Mouse (Mus musculus) heart, embryonic 15.5 days (tissue): ENCODE measurements around the gene Fam13a. TPM values are rescaled to one million over a fixed set of nuclear protein-coding genes. Genes with fewer than 3 reads are reported as not detected.

Experiments
- ATAC-seq: fragments of 200-750 bp; cut with Nextera tagmentation; replicated peaks from 2 replicates; pipeline ENCODE4 v1.8.0; 2017; ENCODE audit warnings: low read depth, moderate TSS enrichment; ENCODE audit not compliant: insufficient number of reproducible peaks, insufficient read depth, low FRiP score
- H3K27ac ChIP-seq: fragments of 300-500 bp; sonication (generic); 2 replicates; pipeline ENCODE4 v1.5.1; 2015; ENCODE audit warnings: mild to moderate bottlenecking, inconsistent platforms
- H3K27me3 ChIP-seq: fragments of 300-500 bp; sonication (generic); 2 replicates; pipeline ENCODE4 v1.6.1; 2015; ENCODE audit warnings: inconsistent platforms
- H3K36me3 ChIP-seq: fragments of 300-500 bp; sonication (generic); 2 replicates; pipeline ENCODE4 v1.6.1; 2015; ENCODE audit warnings: mild to moderate bottlenecking, inconsistent platforms
- H3K4me1 ChIP-seq: fragments of 300-500 bp; sonication (generic); replicated peaks from 2 replicates; pipeline ENCODE4 v1.6.1; 2015; ENCODE audit warnings: inconsistent platforms
- H3K4me2 ChIP-seq: fragments of 300-500 bp; sonication (generic); 2 replicates; pipeline ENCODE4 v1.6.1; 2015; ENCODE audit warnings: inconsistent platforms, mild to moderate bottlenecking, moderate library complexity
- H3K4me3 ChIP-seq: fragments of 300-500 bp; sonication (generic); 2 replicates; pipeline ENCODE4 v1.5.1; 2015; ENCODE audit warnings: mild to moderate bottlenecking, inconsistent platforms
- H3K9ac ChIP-seq: fragments of 300-500 bp; sonication (generic); 2 replicates; pipeline ENCODE4 v1.6.1; 2015; ENCODE audit warnings: mild to moderate bottlenecking, inconsistent platforms
- H3K9me3 ChIP-seq: fragments of 300-500 bp; sonication (generic); replicated peaks from 2 replicates; pipeline ENCODE4 v1.6.1; 2016; ENCODE audit warnings: inconsistent platforms
- WGBS: fragments of 180-500 bp; shearing (Covaris S2); methylation state at CpG from one replicate; pipeline ENCODE4 v1.1.7; 2015; ENCODE audit warnings: mixed read lengths; 5-methylcytosine and 5-hydroxymethylcytosine counted together
- polyA plus RNA-seq: library from polyadenylated mRNA; unstranded; fragments of >200 nt; fragmentation: Nextera tagmentation; extraction: Ambion mirVana; gene quantifications from 2 replicates; pipeline ENCODE4 v1.2.1, GENCODE M21; 2015

The Fam13a gene
- polyA plus RNA-seq, 1 experiment from 2014 or later, result 9.3 TPM

DNA sequence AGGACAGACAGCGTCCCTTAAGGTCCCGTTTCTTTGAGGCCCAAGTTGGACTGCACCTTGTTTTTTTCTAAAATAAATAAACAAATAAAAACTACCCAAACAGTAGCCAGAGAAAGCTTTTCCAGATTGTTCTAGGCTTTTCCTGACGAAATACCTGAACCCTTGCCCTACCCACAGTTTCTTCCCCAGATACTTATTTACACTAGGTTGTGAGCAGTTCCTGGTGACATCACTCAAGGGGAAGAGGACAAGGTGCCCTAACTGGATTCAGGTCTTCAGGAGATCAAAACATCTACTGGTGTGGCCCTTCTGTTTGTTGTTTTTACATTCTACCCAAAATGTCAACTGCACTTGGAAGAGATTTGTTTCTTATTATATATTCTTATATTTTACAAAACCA is 457 bp upstream of the Fam13a start:
- 10% methylated on average over 3 of the region's 3 CpGs for WGBS
- no peak overlapping the region for H3K9ac ChIP-seq

GRCm38 (mm10) chr6:59023455-59024163 is 740 bp downstream of the Fam13a start:
- Histone ChIP-seq H3K36me3 (no peaks in the 10 kb centered on the region), H3K4me3 (peak overlapping the region; percentile 78), H3K9ac (peak overlapping the region; percentile 63), H3K27me3 (no peaks in the 10 kb centered on the region), H3K9me3 (no peaks in the 10 kb centered on the region), H3K27ac (peak overlapping the region; percentile 92), H3K4me1 (peaks cover 7% of the 10 kb centered on the region), H3K4me2 (peak overlapping the region; percentile 70)
- no peak for ATAC-seq
- 39% methylated on average over 6 of the region's 6 CpGs for WGBS

More for the DNA sequence above, 457 bp upstream of the Fam13a start:
- peak overlapping the region; percentile 70 for H3K4me2 ChIP-seq
- peak overlapping the region; percentile 78 for H3K4me3 ChIP-seq
- no peak for ATAC-seq
- H3K27me3 ChIP-seq, result no peaks in the 10 kb centered on the region
- H3K27ac ChIP-seq, result peak overlapping the region; percentile 92
- peaks cover 7% of the 10 kb centered on the region for H3K4me1 ChIP-seq
- H3K36me3 ChIP-seq, result no peaks in the 10 kb centered on the region
- H3K9me3 ChIP-seq, result no peaks in the 10 kb centered on the region

GRCm38 (mm10) chr6:59022621-59023020 is 1.7 kb downstream of the Fam13a start:
- Histone ChIP-seq H3K4me2 (peak overlapping the region; percentile 70), H3K9me3 (no peaks in the 10 kb centered on the region), H3K36me3 (no peaks in the 10 kb centered on the region), H3K4me3 (no peak overlapping the region), H3K4me1 (peaks cover 7% of the 10 kb centered on the region), H3K27ac (no peak overlapping the region), H3K9ac (no peak overlapping the region), H3K27me3 (no peaks in the 10 kb centered on the region)
- ATAC-seq, result no peak
- WGBS, result 59% methylated on average over 2 of the region's 2 CpGs

DNA sequence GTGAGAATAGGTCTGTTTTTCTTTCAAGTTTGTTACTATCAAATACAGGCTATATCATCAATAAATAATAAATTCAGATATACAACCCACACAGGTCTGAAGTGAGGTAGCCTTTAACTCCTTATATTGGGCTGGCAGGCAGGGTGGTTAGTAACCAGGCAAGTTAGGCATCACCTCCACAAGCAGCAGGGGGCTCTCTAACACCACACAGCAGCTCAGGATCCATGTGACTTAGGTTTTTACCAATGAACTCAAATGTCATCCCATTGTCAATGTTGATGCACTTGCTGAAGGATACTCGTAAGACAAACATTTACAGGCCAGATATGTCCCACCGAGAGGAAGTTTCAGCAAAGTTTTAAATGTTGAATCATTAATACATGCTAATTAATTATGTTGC is 4.0 kb downstream of the Fam13a start:
- Histone ChIP-seq H3K4me2 (no peak overlapping the region), H3K36me3 (no peaks in the 10 kb centered on the region), H3K9ac (no peak overlapping the region), H3K9me3 (no peaks in the 10 kb centered on the region), H3K27ac (no peak overlapping the region), H3K4me3 (no peak overlapping the region), H3K27me3 (no peaks in the 10 kb centered on the region), H3K4me1 (peaks cover 7% of the 10 kb centered on the region)
- WGBS, result 76% methylated on average over 2 of the region's 2 CpGs
- ATAC-seq, result no peak

- Histone ChIP-seq H3K4me2 (no peak overlapping the region), H3K4me3 (no peak overlapping the region), H3K9ac (no peak overlapping the region), H3K27me3 (no peaks in the 10 kb centered on the region), H3K4me1 (peaks cover 7% of the 10 kb centered on the region), H3K9me3 (no peaks in the 10 kb centered on the region), H3K27ac (no peak overlapping the region), H3K36me3 (no peaks in the 10 kb centered on the region)
- no peak for ATAC-seq
- WGBS, result 48% methylated on average over 1 of the region's 1 CpGs
Observed at GRCm38 (mm10) chr6:59019847-59020246, 4.5 kb downstream of the Fam13a start.

DNA sequence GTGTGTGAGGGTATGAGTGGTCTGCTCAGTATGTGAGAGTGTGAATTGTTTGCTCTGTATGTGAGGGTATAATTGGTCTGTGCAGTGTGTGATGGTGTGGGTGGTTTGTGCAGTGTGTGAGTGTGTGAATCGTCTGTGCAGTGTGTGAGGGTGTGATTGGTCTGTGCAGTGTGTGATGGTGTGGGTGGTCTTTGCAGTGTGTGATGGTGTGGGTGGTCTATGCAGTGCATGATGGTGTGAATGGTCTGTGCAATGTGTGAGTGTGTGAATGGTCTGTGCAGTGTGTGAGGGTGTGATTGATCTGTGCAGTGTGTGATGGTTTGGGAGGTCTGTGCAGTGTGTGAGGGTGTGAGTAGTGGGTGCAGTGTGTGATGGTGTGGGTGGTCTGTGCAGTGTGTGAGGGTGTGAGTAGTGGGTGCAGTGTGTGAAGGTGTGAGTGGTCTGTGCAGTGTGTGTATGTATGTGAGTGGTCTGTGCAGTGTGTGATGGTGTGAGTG is 8.0 kb downstream of the Fam13a start:
- Histone ChIP-seq H3K9me3 (no peaks in the 10 kb centered on the region), H3K9ac (no peak overlapping the region), H3K36me3 (no peaks in the 10 kb centered on the region), H3K27ac (no peak overlapping the region), H3K4me3 (no peak overlapping the region), H3K4me1 (peaks cover 8% of the 10 kb centered on the region), H3K27me3 (no peaks in the 10 kb centered on the region), H3K4me2 (no peak overlapping the region)
- 59% methylated on average over 1 of the region's 1 CpGs for WGBS
- ATAC-seq, result no peak

DNA sequence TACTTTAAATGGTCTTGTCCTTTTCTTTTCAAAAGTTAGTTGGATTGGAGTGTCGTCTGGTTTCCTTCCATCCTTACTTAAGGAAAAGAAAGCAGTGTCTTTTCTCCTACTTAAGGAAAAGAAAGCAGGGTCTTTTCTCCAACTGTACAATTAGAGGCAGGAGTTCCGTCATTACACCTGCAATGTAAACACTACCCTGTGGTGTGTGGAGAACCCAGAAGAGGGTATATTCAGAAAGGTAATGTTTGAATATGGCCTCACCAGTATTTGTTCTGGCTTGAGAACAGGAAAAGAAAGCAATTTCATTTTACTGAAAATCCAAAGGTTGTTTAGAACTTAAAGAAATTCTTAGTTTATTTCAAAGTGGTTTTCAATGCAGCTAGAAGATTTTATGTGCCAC is 9.6 kb downstream of the Fam13a start:
- ATAC-seq, result no peak
- Histone ChIP-seq H3K9me3 (no peaks in the 10 kb centered on the region), H3K4me1 (peaks cover 8% of the 10 kb centered on the region), H3K27me3 (no peaks in the 10 kb centered on the region), H3K4me2 (no peak overlapping the region), H3K27ac (no peak overlapping the region), H3K36me3 (no peaks in the 10 kb centered on the region), H3K4me3 (no peak overlapping the region), H3K9ac (no peak overlapping the region)
- WGBS, result 75% methylated on average over 2 of the region's 2 CpGs

- H3K27ac ChIP-seq, result 0 out of 2 replicates have a peak overlapping the region, but pooled peaks have one; percentile 24
- 74% methylated on average over 8 of the region's 8 CpGs for WGBS
- no peak overlapping the region for H3K4me3 ChIP-seq
- H3K27me3 ChIP-seq, result no peaks in the 10 kb centered on the region
- H3K36me3 ChIP-seq, result no peaks in the 10 kb centered on the region
- H3K9ac ChIP-seq, result no peak overlapping the region
- no peaks in the 10 kb centered on the region for H3K9me3 ChIP-seq
- no peak overlapping the region for H3K4me2 ChIP-seq
- peaks cover 8% of the 10 kb centered on the region for H3K4me1 ChIP-seq
- no peak for ATAC-seq
Observed at GRCm38 (mm10) chr6:59014088-59014759, 10.1 kb downstream of the Fam13a start.

- Histone ChIP-seq H3K4me2 (no peak overlapping the region), H3K4me1 (peaks cover 8% of the 10 kb centered on the region), H3K9me3 (no peaks in the 10 kb centered on the region), H3K36me3 (no peaks in the 10 kb centered on the region), H3K27ac (no peak overlapping the region), H3K9ac (no peak overlapping the region), H3K4me3 (no peak overlapping the region), H3K27me3 (no peaks in the 10 kb centered on the region)
- ATAC-seq, result no peak
- 66% methylated on average over 3 of the region's 3 CpGs for WGBS
Observed at GRCm38 (mm10) chr6:59010792-59011191, 13.6 kb downstream of the Fam13a start.

DNA sequence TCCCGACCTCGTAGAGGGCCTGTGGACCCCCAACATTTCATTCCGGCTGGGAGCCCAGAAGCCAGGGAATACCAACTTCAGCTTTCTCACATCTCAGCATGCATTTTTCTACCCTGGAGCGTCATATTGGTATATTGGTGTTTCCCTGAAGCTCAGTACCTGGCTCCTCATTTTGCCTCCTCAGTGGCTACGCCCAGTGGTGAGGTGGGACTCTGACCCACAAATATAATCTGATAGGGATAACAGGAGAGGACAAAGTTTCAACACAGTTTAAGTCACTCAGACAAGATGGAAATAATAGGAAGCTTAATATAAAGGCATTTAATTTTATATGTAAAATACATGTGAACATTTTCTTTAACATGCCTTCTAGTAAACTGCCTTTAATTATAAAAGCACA is 19.7 kb downstream of the Fam13a start:
- Histone ChIP-seq H3K9ac (no peak overlapping the region), H3K4me1 (no peaks in the 10 kb centered on the region; the same call in 1 of the 2 replicates), H3K27ac (no peak overlapping the region), H3K36me3 (no peaks in the 10 kb centered on the region), H3K27me3 (no peaks in the 10 kb centered on the region), H3K4me2 (no peak overlapping the region), H3K9me3 (no peaks in the 10 kb centered on the region), H3K4me3 (no peak overlapping the region)
- WGBS, result 96% methylated on average over 5 of the region's 5 CpGs
- no peak for ATAC-seq

- H3K4me2 ChIP-seq, result peak overlapping the region; percentile 26; the same call in 1 of the 2 replicates
- no peaks in the 10 kb centered on the region for H3K9me3 ChIP-seq
- peak; percentile 70 for ATAC-seq
- no peaks in the 10 kb centered on the region for H3K36me3 ChIP-seq
- H3K4me3 ChIP-seq, result no peak overlapping the region
- peaks cover 13% of the 10 kb centered on the region for H3K4me1 ChIP-seq
- WGBS, result 19% methylated on average over 4 of the region's 4 CpGs
- H3K9ac ChIP-seq, result no peak overlapping the region
- H3K27ac ChIP-seq, result peak overlapping the region; percentile 68
- no peaks in the 10 kb centered on the region for H3K27me3 ChIP-seq
Observed at GRCm38 (mm10) chr6:58999044-58999453, 25.3 kb downstream of the Fam13a start.
